Mouse (Mus musculus): ENCODE data around the gene 2610008E11Rik. TPM values are rescaled to one million over a fixed set of nuclear protein-coding genes. Genes with fewer than 3 reads are reported as not detected.
"Not testable (repeated sequence)": the region's sequence is repeated elsewhere in the genome, so short reads cannot be mapped to it uniquely, and the experiment has no call there.

The 2610008E11Rik gene
- polyA plus RNA-seq, 1 experiment = not detected

- TF ChIP-seq CTCF (IDR thresholded peaks at IDR 0.05; ENCODE audit: insufficient read depth, low read depth, low read length) = no peak
- no peak for TF ChIP-seq POLR2A (IDR thresholded peaks at IDR 0.05; ENCODE audit: insufficient read depth, low read depth, low read length)
- H3K4me3 ChIP-seq (ENCODE audit: insufficient read depth, low read depth, low read length) = no peak overlapping the region
- H3K4me1 ChIP-seq (ENCODE audit: control insufficient read depth, insufficient read depth, low read length) = peaks cover 7% of the 10 kb centered on the region
- H3K27ac ChIP-seq (ENCODE audit: insufficient read depth, low read depth, low read length) = no peak overlapping the region
These were observed 5.7 kb downstream of the 2610008E11Rik start for GRCm38 (mm10) chr10:79091731-79092130.

GRCm38 (mm10) chr10:79089000-79089399 lies 8.4 kb downstream of the 2610008E11Rik start:
- TF ChIP-seq CTCF (IDR thresholded peaks at IDR 0.05; ENCODE audit: insufficient read depth, low read depth, low read length) = no peak
- TF ChIP-seq POLR2A (IDR thresholded peaks at IDR 0.05; ENCODE audit: insufficient read depth, low read depth, low read length) = no peak
- Histone ChIP-seq H3K27ac (ENCODE audit: insufficient read depth, low read depth, low read length) (no peak overlapping the region), H3K4me1 (ENCODE audit: control insufficient read depth, insufficient read depth, low read length) (peaks cover 5% of the 10 kb centered on the region; the same call in 1 of the 2 replicates), H3K4me3 (ENCODE audit: insufficient read depth, low read depth, low read length) (no peak overlapping the region)
- 63% methylated on average over 4 of the region's 4 CpGs for WGBS

GRCm38 (mm10) chr10:79086577-79086976 lies 10.8 kb downstream of the 2610008E11Rik start:
- TF ChIP-seq CTCF (IDR thresholded peaks at IDR 0.05; ENCODE audit: insufficient read depth, low read depth, low read length) (no peak), POLR2A (IDR thresholded peaks at IDR 0.05; ENCODE audit: insufficient read depth, low read depth, low read length) (no peak)
- H3K4me3 ChIP-seq (ENCODE audit: insufficient read depth, low read depth, low read length) = no peak overlapping the region
- WGBS = 99% methylated on average over 2 of the region's 2 CpGs

GRCm38 (mm10) chr10:79057370-79057769 lies 40.0 kb downstream of the 2610008E11Rik start:
- H3K4me1 ChIP-seq (ENCODE audit: control insufficient read depth, insufficient read depth, low read length); H3K27ac ChIP-seq (ENCODE audit: insufficient read depth, low read depth, low read length); H3K4me3 ChIP-seq (ENCODE audit: insufficient read depth, low read depth, low read length): not testable (repeated sequence)
- 94% methylated on average over 3 of the region's 3 CpGs for WGBS

More at GRCm38 (mm10) chr10:79086577-79086976, 10.8 kb downstream of the 2610008E11Rik start:
- 0 out of 2 replicates have a peak, but pooled peaks cover 2% of the 10 kb centered on the region for H3K4me1 ChIP-seq (ENCODE audit: control insufficient read depth, insufficient read depth, low read length)
- H3K27ac ChIP-seq (ENCODE audit: insufficient read depth, low read depth, low read length) = no peak overlapping the region

GRCm38 (mm10) chr10:79042457-79042856 lies 54.9 kb downstream of the 2610008E11Rik start:
- 78% methylated on average over 2 of the region's 2 CpGs for WGBS
- H3K27ac ChIP-seq (ENCODE audit: insufficient read depth, low read depth, low read length); H3K4me3 ChIP-seq (ENCODE audit: insufficient read depth, low read depth, low read length); H3K4me1 ChIP-seq (ENCODE audit: control insufficient read depth, insufficient read depth, low read length): not testable (repeated sequence)

GRCm38 (mm10) chr10:79028441-79028840 lies 69.0 kb downstream of the 2610008E11Rik start, which contains the start of gene Olfr57:
Gene Olfr57 (plus strand): TSS chr10:79028741.
- Histone ChIP-seq H3K4me3 (ENCODE audit: insufficient read depth, low read depth, low read length) (no peak within 1 kb of the TSS), H3K4me1 (ENCODE audit: control insufficient read depth, insufficient read depth, low read length) (no peaks in the 10 kb centered on the region), H3K27ac (ENCODE audit: insufficient read depth, low read depth, low read length) (no peak within 1 kb of the TSS)
- TF ChIP-seq POLR2A (IDR thresholded peaks at IDR 0.05; ENCODE audit: insufficient read depth, low read depth, low read length) (no peak), CTCF (IDR thresholded peaks at IDR 0.05; ENCODE audit: insufficient read depth, low read depth, low read length) (no peak)

Other genes starting within 250 kb of the 2610008E11Rik start
- not detected in 2 replicates for gene Olfr1356, start 245.4 kb downstream of the 2610008E11Rik start, polyA plus RNA-seq (2012; ENCODE audit: insufficient read depth, insufficient read length, low replicate concordance, missing spikeins)
- gene Olfr1355, start 222.1 kb downstream of the 2610008E11Rik start, polyA plus RNA-seq (2012; ENCODE audit: insufficient read depth, insufficient read length, low replicate concordance, missing spikeins) = not detected in 2 replicates
- not detected in 2 replicates for gene Olfr1354, start 184.4 kb downstream of the 2610008E11Rik start, polyA plus RNA-seq (2012; ENCODE audit: insufficient read depth, insufficient read length, low replicate concordance, missing spikeins)
- not detected in 2 replicates for gene Olfr8, start 147.0 kb downstream of the 2610008E11Rik start, polyA plus RNA-seq (2012; ENCODE audit: insufficient read depth, insufficient read length, low replicate concordance, missing spikeins)
- not detected in 2 replicates for gene Olfr1353, start 134.3 kb downstream of the 2610008E11Rik start, polyA plus RNA-seq (2012; ENCODE audit: insufficient read depth, insufficient read length, low replicate concordance, missing spikeins)
- not detected in 2 replicates for gene Olfr1352, start 116.5 kb downstream of the 2610008E11Rik start, polyA plus RNA-seq (2012; ENCODE audit: insufficient read depth, insufficient read length, low replicate concordance, missing spikeins)
- gene Olfr1351, start 85.1 kb downstream of the 2610008E11Rik start, polyA plus RNA-seq (2012; ENCODE audit: insufficient read depth, insufficient read length, low replicate concordance, missing spikeins) = not detected in 2 replicates
- not detected in 2 replicates for gene Olfr57, start 68.9 kb downstream of the 2610008E11Rik start, polyA plus RNA-seq (2012; ENCODE audit: insufficient read depth, insufficient read length, low replicate concordance, missing spikeins)
- gene Vmn2r80, start 51.2 kb upstream of the 2610008E11Rik start, polyA plus RNA-seq (2012; ENCODE audit: insufficient read depth, insufficient read length, low replicate concordance, missing spikeins) = not detected in 2 replicates
- not detected in 2 replicates for gene Vmn2r81, start 150.1 kb upstream of the 2610008E11Rik start, polyA plus RNA-seq (2012; ENCODE audit: insufficient read depth, insufficient read length, low replicate concordance, missing spikeins)

All from olfactory bulb, adult 2 months (tissue).